In the genomic region with DNA sequence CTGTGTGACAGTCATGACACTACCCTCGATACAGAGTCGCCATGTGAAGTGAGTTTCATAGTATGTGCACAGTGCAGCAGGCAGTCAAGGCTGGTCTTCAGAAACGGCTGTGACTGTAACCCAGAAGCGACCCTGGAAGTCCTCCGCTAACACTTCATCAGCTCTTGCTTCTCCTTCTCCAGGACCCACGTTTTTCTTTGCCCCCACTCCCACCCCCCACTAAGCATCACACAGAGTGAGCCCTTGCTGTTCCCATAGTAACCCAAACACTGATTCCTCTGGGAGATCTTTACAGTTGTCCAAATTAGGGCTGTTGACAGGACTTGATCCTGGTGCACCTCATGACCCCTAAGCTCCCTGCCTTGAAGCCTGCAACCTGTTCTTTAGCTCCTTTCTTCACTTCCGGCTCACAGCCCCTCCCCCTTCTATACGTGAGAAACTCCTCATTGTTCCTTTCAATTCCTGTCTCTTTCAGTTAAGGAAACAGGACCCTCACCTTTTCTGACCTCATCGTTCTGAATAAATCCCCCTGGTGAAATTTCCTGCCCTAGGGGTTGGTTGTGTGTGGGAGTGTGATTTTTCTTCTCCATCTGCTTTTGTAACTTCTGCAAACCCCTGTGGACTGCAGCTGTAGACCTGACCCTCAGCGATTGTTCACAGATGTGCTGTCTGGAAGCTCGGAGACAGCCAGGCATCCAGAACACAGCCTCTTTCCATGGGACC, we compare ENCODE assay signal across 9 mouse cellular contexts. TPM values are rescaled to one million over a fixed set of nuclear protein-coding genes. Genes with fewer than 3 reads are reported as not detected.
DNase-seq lines count a peak whose midpoint lies in the region; ATAC-seq and TF ChIP-seq lines count a peak whose summit lies in the region.
"Had no signal": no experiment of that assay in that cellular context is flagged by ENCODE, and none has a peak within 500 bp of the region (broad histone marks: within the 10 kb centered on the region; RNA-seq: fewer than 3 reads in every experiment).

No protein-coding gene starts in this region.

- H3K9me3 ChIP-seq in neural tube, embryonic 15.5 days (replicated peaks): no peaks in the 10 kb centered on the region

- H3K36me3 ChIP-seq in neural tube, embryonic 15.5 days: no peaks in the 10 kb centered on the region

- no peak for TF ChIP-seq CTCF in left cerebral cortex, adult 2 months (IDR thresholded peaks at IDR 0.05)

- H3K27me3 ChIP-seq in neural tube, embryonic 15.5 days (replicated peaks): no peaks in the 10 kb centered on the region

- H3K4me2 ChIP-seq in neural tube, embryonic 15.5 days: no peak overlapping the region

- H3K27ac ChIP-seq in neural tube, embryonic 15.5 days (replicated peaks): no peak overlapping the region
- H3K27ac ChIP-seq in left cerebral cortex, adult 2 months: no peak overlapping the region

- H3K4me3 ChIP-seq in neural tube, embryonic 15.5 days (replicated peaks): no peak overlapping the region
- no peak overlapping the region for H3K4me3 ChIP-seq in left cerebral cortex, adult 2 months

- ATAC-seq in neural tube, embryonic 15.5 days (ENCODE audit: low FRiP score): no peak

- 38% methylated on average over 11 of the region's 11 CpGs for WGBS in neural tube, embryonic 15.5 days

- intact Hi-C loops in heart, postnatal 36 days (cut with DNase I): no loop called here
- intact Hi-C loops in heart, postnatal 10 days (cut with DNase I): no loop called here
- intact Hi-C loops in left cerebral cortex, adult 2 months (cut with DNase I): no loop called here

- no peak overlapping the region for H3K9ac ChIP-seq in neural tube, embryonic 15.5 days (replicated peaks)

- peaks cover 16% of the 10 kb centered on the region for H3K4me1 ChIP-seq in neural tube, embryonic 15.5 days

- DNase-seq in heart, adult 18-20 months: peak; percentile 18 to 21
- no peak for DNase-seq in heart, postnatal 36 days
- peak; percentile 64 for DNase-seq in neural tube, embryonic 10.5 days (ENCODE audit: extremely low spot score, low spot score)
- peak; percentile 60 for DNase-seq in heart, postnatal 10 days
- DNase-seq in cerebellum, postnatal 10 days: no peak
- no peak for DNase-seq in frontal cortex, adult 2 months (ENCODE audit: extremely low spot score in 1 of 2, low spot score in 1 of 2)
- no peak for DNase-seq in left cerebral cortex, adult 2 months (ENCODE audit: extremely low spot score in 1 of 2, low spot score in 2 of 2)

RNA-seq across cellular contexts. Expression of a gene that starts 18.5 kb away (rescaled TPM):
- not detected for total RNA-seq in heart, adult 18-20 months (2021)
- total RNA-seq in heart, postnatal 36 days (2021): not detected
- polyA plus RNA-seq in neural tube, embryonic 15.5 days (2015; fragmentation: Nextera tagmentation; extraction: Ambion mirVana): not detected in 2 replicates
- under 1 TPM in 1 of 2 experiments, not detected in 1; 0.25 TPM for total RNA-seq in heart, postnatal 10 days (2021)
- polyA plus RNA-seq in frontal cortex, adult 2 months (2012; rRNA removed): 0.48 and 0.59 TPM in 2 replicates
- under 1 TPM in 1 of 2 experiments, not detected in 1; 0.26 TPM for total RNA-seq in left cerebral cortex, adult 2 months (2021)
- total RNA-seq: left cerebral cortex, postnatal 14 days had no signal

Comparison
In these comparisons a context has a peak if more than half of its experiments do, and no peak if none do; other contexts are left out.
1. DNase-seq: peak in heart, adult 18-20 months (2 of 2), neural tube, embryonic 10.5 days (single experiment) and heart, postnatal 10 days (2 of 2); none in heart, postnatal 36 days (0 of 2), cerebellum, postnatal 10 days (0 of 2), frontal cortex, adult 2 months (0 of 2) and left cerebral cortex, adult 2 months (0 of 2).